Mouse (Mus musculus) C2C12 (cell line): Measurements from ENCODE around the gene Zfp91.

Experiments
- CTCF ChIP-seq: IDR thresholded peaks from one replicate; pipeline ENCODE4 v1.5.1; 2011; ENCODE audit not compliant: control insufficient read depth, insufficient read depth, insufficient read length
- MYOG ChIP-seq: IDR thresholded peaks from one replicate; pipeline ENCODE4 v1.6.1; 2011; ENCODE audit not compliant: control insufficient read depth, insufficient read length; ENCODE audit errors: extremely low read depth
- USF1 ChIP-seq: IDR thresholded peaks from one replicate; pipeline ENCODE4 v1.6.1; 2011; ENCODE audit warnings: low read depth, mild to moderate bottlenecking, control low read depth, moderate library complexity

DNA sequence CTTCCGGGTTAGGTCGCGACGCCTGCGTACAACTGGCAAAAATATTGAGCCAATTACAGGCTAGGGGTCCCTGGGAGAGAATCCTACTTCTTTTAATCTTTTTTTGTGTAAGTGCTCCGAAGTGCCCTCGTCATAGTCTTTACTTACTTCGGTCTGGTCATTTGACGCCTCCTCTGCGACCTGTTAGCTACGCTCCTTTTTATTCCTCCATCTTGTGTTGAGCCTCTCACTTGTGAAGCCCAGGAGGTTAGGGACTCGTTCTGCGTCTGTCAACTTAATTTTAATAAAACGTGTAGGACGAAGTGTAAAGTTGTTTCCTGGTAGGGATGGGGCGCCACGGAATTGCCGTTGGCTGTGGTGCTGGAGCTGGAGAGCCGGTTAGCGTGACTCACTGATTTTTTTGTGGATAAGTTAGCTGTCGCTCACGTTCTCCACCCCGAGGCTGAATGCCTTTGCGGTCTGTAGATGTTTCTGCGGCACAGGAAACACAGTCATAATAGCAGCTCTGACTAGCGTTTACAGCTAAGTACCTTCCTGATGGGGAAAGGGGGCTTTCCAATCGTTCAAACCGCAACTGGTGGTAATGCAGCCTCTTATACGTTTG, 504 bp upstream of the Zfp91 start:
- TF ChIP-seq CTCF (no peak), USF1 (no peak), MYOG (no peak)
